Mouse (Mus musculus) frontal cortex, adult (tissue): ENCODE measurements around the gene Tctn1.

Experiments used
- ATAC-seq: cut with Nextera tagmentation; 2 replicates; pipeline ENCODE4 v1.9.2; 2017; ENCODE audit warnings: mild to moderate bottlenecking, moderate library complexity, mixed read lengths; ENCODE audit not compliant: low TSS enrichment

The Tctn1 gene

DNA sequence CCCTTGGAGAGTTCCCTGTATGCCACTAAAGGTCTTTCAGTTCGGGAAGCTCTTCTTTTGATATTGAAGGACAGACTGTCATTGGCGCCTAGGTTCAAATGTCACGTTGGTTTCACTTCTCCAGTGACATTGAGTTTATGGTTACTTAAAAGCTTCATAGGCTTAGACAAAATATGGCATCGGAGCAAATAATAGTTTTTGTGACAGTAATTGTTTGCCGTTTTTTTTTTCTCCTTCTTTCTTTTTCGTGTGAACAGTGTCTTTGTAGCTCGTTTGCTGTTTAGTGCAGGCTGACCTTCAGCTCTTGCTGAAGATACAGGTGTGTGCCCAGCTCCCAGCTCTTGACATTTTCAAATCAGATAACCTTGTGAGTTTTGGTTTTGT is 21.5 kb upstream of the Tctn1 start:
- ATAC-seq: no peak

DNA sequence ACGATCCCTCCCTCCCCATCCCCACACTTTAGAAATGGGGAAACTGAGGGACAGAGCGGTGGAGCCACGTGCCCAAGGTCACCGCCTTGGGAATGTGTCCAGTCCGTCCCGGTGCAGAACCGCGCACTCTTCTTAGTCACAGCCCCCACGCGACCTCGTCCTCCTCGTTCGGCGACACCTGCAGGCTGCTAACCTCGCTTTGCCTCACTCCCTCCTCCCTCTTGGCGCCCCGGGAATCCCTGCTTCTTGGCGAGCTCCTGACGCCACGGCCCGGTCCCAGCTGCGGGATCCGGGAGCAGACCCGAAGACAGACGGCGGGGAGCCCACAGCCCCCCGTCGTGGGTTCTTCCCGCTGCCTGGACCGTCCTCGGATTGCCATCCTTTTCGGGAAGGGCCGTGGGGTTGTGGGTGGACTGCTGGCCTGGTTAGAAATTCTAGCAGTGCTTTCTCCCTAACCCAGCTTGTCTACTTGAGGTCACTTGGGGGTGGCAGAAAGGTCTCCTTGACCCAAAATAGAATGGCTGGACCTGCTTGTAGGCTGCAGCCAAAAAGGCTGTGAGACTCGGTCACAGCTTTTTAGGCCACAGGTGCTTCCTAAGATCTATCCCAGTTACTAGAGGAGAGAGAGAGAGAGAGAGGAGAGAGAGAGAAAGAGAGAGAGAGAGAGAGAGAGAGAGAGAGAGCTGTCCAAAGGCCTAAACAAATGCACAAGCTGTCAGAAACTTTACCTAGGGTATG is 20.9 kb upstream of the Tctn1 start:
- ATAC-seq: peak; percentile 33; the same call in 1 of the 2 replicates

DNA sequence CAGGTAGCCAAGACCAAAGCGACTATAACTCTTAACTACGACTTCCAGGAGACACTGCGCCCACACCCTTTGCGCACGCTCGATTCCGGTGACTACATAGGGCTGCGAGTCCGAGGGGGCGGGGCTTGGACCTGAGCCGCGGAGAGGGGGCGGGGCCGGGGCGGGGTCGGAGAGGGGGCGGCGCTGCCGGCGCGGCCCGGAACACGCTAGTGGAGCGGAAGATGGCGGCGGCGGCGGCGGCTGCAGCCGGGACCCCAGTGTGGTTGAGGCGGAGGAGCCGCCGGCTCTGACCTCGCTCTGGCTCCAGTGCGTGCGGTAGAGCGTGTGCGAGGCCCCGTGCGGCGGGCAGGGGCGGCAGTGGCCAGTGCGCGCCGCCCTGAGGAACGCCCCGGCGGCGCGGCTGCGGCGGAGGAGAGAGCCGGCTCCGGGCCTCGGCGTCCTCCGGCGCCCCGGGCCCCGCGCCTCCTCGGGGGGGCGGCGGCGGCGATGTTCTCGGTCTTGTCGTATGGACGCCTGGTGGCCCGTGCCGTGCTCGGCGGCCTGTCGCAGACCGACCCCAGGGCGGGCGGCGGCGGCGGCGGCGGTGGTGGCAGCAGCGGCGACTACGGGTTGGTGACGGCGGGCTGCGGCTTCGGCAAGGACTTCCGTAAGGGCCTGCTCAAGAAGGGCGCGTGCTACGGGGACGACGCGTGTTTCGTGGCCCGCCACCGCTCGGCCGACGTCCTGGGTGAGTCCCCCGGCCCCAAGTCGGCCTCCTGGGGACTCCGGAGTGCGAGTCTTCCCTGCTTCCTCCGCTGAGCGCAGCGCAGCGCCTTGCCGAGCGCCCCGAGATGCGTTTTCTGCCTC is 20.1 kb upstream of the Tctn1 start, which contains the start of gene Pptc7:
TSS of gene Pptc7 (plus strand) at position 183 of the 846 bp plus-strand sequence.
- peak; percentile 76 for ATAC-seq

DNA sequence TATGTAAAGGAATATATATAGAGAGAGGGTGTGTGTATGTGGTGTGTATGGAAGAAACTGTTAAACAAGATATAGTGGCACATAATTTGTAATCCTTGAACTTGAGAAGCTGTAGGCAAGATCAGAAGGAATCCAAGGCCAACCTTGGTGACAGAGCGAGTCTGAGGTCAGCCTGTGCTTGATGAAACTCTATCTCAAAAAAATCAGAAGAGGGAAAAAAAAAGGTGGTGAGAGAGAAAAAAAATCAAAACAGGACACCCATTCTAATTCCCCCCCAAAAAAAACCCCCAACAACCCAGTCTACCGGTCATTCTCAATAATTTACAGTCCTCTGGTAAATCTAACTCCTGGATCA is 19.5 kb upstream of the Tctn1 start:
- no peak for ATAC-seq

DNA sequence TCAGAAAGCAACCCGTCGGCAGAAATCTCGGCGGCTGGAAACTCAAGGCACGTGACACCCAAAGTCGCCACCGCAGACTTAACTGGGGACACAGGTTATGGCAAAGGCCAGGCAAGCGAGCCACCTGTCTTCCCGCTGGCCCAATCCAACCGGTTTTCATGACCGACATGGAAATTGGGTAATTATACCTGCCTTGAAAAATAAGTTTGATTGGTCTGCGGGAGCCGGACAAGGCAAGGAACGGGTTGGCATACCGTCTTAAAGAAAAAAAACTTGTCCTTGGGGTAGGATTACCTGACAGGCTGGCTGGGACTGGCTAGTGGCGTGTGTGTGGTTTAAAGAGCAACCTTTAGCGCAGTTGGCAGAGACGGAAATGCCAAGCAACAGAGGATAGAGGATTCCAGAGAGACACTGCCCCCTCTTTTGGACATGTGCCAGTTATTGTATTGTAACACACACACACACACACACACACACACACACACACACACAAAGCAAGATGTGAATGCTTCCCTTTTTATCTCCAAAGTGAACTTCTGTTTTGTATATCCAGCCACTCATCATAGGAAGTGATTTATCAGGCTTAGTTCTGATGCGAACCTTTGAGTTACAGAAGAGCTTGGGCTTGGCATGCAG is 16.7 kb upstream of the Tctn1 start:
- ATAC-seq: no peak

DNA sequence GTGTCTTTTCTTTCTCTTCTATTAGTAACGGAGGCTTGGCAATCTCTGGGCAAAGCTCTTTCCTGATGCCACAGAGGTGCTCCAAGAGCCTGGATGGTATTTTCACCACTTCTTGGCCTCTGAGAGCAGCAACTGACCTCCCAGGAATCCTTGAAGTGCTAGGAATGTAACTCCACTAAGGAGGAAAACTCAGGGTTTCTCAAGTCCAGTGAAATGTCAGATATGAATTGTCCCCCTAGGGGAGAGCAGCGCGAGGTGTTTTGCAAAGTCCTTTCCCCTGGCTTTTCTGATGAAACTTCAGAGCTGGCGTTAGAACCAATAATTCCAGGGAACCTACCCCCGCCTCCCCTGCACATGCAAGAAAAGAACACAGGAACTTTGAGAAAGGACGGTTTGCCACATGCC is 16.2 kb upstream of the Tctn1 start:
- ATAC-seq: no peak

DNA sequence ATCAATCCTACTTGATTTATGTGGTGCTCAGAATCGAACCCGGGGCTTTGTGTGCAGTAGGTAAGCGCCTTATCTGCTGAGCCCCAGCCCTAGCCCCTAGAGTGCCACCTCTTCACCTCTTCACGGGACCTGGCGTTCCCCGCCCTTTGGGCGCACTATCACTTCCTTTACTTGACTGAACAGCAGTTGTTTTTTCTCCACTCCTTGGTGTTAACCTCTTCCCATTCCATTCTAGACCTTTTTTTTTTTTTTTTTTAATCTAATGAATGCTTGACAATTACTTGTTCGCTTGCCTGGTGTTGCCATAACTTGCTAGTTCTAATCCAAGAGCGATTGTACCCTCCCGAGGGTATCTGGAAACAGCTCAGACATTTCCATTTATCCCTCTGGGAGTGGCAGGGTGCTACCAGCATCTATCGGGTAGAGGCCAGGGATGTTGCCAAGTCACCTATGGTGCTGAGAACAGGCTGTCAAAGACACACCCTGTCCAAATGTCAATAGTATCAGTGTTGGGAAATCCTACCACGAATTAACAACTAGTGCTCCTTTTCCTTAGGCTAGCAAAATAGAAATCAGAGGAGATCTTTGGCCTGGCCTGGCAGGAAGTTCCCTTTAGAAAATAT is 15.7 kb upstream of the Tctn1 start:
- ATAC-seq: no peak

DNA sequence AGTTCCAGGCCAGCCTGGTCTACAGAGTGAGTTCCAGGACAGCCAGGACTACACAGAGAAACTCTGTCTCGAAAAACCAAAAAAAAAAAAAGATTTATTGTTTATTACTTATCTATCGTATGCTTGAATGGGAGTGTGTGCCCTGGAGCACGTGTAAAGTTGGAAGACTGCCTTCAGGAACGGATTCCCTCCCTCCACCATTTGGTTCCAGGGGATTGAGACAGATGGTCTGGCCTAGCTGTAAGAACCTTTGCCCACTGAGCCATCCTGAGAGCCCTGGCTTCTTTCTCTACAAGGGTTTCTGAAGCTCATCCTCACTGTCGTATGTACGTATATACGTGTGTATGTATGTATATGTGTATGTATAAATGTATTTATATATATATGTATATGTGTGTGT is 14.7 kb upstream of the Tctn1 start:
- no peak for ATAC-seq

DNA sequence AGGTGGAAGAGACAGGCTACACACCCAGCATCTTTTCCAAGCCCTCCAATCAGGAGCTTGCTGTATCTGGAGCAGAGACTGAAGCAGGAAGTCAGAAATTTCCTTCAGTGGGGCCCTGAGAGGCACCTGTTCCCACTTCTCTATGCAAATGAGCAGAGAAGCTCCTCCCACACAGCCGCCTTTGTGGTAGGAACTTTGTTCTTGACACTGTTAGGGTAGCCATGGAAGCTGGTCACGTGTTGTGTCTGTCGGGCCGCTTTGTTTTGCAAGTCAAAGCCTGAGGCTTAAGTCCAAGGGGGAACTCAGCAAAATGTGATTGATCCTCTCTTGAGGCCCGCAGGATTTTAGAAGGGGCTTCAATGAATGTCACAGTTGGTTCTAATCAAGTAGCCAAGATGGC is 10.5 kb upstream of the Tctn1 start:
- ATAC-seq: no peak

DNA sequence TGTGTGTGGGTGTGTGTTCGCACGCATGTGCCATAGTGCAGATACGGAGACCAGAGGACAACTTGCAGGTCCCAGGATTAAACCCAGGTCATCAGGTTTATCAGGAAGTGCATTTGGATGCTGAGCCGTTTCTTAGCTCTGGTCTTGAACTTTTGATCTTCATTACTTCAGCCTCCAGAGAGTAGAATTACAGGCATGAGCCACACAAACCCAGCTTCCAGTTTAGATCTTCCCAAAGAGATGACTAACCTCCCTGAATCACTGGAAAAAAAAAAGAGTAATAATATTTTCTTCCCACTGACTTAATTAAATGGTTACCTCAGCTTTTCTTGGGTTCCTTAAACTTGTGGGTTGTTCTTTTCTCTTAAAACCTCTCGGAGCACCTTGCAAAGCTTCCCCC is 8.6 kb upstream of the Tctn1 start:
- ATAC-seq: no peak

DNA sequence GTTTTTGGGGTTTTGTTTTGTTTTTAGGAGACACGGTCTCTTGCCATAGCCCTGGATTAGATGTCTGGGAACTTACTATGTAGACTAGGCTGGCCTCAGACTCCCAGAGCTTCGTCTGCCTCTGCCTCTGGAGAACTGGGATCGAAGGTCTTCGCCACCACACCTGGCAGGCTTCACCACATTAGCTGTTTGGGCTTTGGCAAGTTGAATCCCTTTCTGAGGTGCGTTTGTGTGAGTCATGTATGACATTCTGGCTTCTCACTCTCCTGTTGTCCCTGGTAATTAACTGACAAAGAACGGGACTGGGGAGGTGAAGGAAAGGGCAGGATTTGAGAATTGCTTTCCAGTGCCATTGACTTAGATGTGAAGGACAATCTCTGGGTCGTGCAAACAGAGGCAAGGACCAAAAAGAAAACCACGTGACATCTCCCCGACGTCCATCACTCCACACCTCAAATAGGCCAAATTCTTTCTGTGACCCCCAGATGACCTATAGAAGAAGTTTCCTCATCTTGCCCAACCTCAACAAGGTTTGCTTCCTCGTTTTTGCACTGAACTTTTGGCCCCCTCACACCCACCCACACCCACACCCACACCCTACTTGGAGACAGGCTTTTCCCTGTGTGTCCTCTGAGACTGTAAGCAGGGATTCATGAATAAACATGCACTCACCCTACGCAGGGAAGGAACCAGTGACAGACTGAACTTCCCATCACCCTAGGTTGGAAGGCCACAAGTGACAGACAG is 4.8 kb upstream of the Tctn1 start:
- no peak for ATAC-seq

DNA sequence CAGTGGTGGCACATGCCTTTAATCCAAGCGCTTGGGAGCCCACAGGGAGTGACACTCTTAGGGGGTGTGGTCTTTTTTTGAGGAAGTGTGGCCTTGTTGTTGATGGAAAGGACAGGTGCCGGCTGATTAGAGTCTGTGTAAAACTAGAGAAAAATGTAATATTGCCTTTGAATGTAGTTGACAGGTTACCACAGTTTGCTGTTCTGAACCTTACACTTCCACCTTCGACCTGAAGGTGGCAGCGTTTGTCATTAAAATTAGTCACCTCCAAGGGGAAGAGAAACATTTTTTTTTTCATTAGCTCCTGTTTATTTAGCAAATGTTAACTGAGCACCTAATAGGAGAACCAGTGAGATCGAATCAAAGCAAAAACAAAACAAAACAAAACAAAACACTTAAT is 3.6 kb upstream of the Tctn1 start:
- ATAC-seq: no peak

DNA sequence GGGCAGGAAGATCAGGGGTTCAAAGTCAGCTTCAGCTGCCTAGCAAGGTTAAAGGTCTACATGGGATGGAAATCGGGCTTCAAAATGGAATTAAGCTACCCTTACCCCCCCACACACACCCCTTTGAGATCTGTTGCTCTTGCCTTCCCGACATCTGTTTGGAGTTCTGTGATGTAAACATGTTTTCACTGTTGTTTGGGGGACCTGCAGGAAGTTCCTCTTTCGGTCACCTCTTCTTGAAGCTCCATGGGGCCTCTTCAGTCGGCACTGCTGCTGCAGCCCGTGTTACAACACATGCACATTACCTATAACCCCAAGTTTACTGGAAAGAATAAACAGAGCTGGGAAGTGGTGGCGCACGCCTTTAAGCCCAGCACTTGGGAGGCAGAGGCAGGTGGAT is 2.9 kb upstream of the Tctn1 start:
- ATAC-seq: no peak

DNA sequence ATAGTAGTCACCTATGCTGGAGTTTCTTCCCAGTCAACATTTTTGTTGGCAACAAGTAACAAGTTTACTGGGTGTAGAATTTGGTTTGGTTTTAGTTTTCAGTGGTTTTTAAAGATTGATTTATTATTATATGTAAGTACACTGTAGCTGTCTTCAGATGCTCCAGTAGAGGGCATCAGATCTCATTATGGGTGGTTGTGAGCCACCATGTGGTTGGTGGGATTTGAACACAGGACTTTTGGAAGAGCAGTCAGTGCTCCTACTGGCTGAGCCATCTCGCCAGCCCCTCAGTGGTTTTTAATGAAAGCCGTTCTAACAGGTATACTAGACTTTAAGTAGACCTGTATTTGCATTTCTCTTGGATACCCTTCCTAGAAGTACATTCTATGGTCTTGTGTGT is 1.7 kb upstream of the Tctn1 start:
- ATAC-seq: no peak

DNA sequence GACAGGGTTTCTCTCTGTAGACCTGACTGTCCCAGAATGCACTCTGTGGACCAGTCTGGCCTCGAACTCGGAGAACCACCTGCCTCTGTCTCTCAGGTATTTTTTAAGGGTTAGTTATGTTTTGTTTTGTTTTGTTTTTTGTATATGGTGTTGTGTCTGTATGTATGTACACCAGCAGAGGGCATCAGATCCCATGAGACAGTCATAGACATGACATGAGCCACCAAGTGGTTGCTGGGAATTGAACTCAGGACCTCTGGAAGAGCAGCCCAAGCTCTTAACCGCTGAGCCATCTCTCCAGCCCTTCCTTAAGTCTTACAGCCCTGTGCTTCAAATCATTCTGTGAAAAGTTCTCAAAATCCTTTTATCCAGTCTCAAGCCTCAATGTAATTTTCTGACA is 927 bp upstream of the Tctn1 start:
- ATAC-seq: no peak

DNA sequence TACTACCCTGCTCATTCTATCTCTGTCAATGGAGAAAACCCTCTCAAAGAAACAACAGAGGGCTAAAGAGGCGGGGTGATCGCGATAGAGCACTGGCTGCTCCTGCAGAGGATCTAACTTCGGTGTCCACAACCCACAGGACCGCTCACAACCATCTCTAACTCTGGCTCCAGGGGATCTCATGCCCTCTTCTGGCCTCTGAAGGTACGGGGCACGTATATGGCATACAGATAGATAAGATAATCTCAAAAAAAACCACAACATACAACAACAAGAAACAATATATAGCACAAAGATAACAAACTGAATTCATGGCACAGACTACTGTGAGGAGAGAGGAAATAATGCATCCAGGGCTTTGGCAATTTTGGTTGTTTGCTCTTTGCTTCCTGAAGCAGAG is 2.2 kb downstream of the Tctn1 start:
- ATAC-seq: no peak

DNA sequence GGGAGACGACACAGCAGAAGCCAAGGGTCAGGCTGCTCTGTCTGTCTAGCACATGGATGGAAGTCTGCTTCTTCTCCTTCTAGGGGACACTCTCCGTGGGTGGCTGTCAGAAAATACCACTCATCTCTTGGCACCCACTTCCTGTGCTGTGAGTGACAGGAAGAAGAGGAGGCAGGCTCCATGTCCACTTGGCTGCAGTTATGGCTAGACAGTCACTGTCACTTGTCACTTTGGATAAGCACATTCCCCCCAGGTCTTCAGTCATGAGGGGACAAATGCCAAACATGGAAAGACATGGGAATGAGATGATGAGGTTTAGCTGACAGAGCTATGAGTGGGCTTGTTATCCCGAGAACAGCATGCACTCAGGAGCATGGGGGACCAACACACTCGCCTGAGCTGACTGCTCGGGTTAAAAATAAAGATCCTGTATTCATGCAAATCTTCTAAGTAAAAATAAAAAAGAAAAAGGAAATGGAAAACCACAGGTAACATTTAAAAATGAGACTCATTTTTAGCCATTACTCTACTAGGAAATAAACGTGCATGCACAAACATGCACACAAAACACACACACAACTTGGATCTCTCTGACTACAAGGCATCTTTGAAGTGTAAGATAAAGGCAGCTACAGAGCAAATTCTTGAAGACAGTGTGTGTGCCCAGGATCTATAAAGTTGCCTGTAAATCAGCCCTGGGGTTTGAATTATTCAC is 6.1 kb downstream of the Tctn1 start:
- no peak for ATAC-seq

DNA sequence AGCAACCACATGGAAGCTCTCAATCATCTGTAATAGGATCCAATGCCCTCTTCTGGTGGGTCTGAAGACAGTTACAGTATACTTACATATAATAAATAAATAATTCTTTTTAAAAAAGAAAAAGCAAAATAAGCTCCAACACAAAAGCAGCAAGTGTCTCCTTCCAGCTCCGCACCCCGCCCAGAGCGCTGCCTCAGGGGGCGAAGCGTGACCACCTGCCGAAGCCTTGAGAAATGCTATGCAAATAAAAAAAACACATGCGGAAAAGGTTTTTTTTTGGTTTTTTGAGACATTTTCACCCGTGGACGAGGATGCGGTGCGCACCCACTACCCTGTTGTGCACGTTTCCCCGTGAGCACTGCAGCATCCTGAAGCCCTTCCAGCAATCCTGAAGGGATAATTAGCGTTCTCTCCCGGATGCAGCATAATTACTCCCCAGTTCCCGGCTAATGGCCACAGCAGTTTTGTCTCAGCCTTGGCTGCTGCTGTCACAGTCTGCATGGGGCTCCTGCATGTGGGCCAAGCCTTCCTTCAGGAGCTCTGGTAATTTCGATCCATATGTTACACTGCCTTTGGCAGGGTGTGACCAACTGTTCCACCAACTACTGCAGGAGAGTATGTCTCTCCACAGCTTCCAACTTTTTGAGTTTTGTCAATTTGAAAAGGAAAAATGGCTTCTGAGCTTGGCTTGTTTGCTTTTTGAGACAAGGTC is 12.2 kb downstream of the Tctn1 start:
- peak; percentile 54; the same call in 1 of the 2 replicates for ATAC-seq

DNA sequence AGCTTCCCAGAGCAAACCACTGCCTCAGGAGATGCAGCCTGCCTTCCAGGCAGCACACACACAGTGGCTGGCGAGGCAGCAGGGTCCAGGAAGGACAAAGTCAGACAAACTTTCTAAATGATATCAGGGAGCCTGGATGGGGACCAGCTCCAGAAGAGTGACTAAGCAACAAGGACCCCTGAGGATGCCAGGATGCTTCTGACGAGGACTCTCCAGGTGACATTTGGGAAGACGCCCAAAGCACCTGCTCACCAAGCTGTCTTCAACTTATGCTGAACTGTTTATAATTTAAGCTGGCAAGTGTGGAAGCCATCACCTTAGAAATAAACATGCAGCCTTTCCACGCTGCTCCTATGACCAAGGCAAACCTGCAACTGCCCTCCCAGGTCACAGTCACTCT is 15.0 kb downstream of the Tctn1 start:
- no peak for ATAC-seq

DNA sequence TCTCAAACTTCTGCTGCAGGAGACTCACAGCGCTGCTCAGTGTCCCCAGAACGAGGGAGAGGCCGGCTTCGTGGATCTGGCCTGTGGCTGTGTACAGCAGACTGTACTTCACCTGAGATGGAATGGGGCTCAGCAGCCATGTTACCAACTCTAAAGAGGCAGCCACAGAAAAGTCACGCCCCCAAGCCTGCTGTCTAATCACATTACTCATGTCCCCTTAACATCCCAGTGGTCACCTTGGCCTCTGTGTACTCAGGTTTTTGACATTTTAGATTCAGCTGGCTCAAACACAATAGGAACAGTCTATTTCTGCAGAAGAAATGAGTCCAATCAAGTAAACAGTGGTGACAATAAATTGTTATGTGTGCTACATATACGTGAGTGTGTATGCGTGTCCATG is 16.3 kb downstream of the Tctn1 start:
- no peak for ATAC-seq
